Mouse (Mus musculus): ENCODE results near the gene Colq. TPM values are rescaled to one million over a fixed set of nuclear protein-coding genes. Genes with fewer than 3 reads are reported as not detected.

Colq gene
- polyA plus RNA-seq, 2 experiments = 4.3 to 4.9 TPM

- no peak overlapping the region for H3K27ac ChIP-seq (replicated peaks; ENCODE audit: low read depth, low read length)
- H3K27me3 ChIP-seq (ENCODE audit: control insufficient read depth, insufficient read depth, low read length) = no peaks in the 10 kb centered on the region
- no peak for DNase-seq (ENCODE audit: low spot score)
- H3K4me2 ChIP-seq (replicated peaks; ENCODE audit: low read depth, low read length, severe bottlenecking) = no peak overlapping the region
- no peak overlapping the region for H3K4me3 ChIP-seq (replicated peaks; ENCODE audit: low read length)
- no peaks in the 10 kb centered on the region for H3K4me1 ChIP-seq (ENCODE audit: control insufficient read depth, insufficient read depth, low read length)
- H3K36me3 ChIP-seq (ENCODE audit: control insufficient read depth, insufficient read depth, low read length) = 0 out of 2 replicates have a peak, but pooled peaks cover 4% of the 10 kb centered on the region
- no peak for ATAC-seq (ENCODE audit: low FRiP score, low read depth)
- H3K9ac ChIP-seq (ENCODE audit: low read depth, low read length, severe bottlenecking) = no peak overlapping the region
- TF ChIP-seq POLR2A (IDR thresholded peaks at IDR 0.05; ENCODE audit: borderline replicate concordance, extremely low read depth, insufficient read depth, insufficient read length) = no peak
- 82% methylated on average over 2 of the region's 2 CpGs for WGBS
- no peaks in the 10 kb centered on the region for H3K9me3 ChIP-seq (ENCODE audit: control insufficient read depth, low read length)
Measured at GRCm38 (mm10) chr14:31473297-31473696, 117.8 kb downstream of the Colq start.

Other genes starting within 250 kb of the Colq start
- gene Sh3bp5, start 155.3 kb downstream of the Colq start, polyA plus RNA-seq (2012; rRNA removed) = 37.4 and 49.1 TPM in 2 replicates
- gene Sh3bp5, start 155.3 kb downstream of the Colq start, polyA plus RNA-seq (2014; fragmentation: Nextera tagmentation; extraction: Ambion mirVana) = 22.2 and 28.4 TPM in 2 replicates
- gene Eaf1, start 96.9 kb downstream of the Colq start, polyA plus RNA-seq (2012; rRNA removed) = 37.4 and 41.3 TPM in 2 replicates
- gene Eaf1, start 96.9 kb downstream of the Colq start, polyA plus RNA-seq (2014; fragmentation: Nextera tagmentation; extraction: Ambion mirVana) = 22.6 and 23.3 TPM in 2 replicates
- gene Mettl6, start 96.3 kb downstream of the Colq start, polyA plus RNA-seq (2012; rRNA removed) = 26.8 and 31.3 TPM in 2 replicates
- 59.8 and 67.6 TPM in 2 replicates for gene Mettl6, start 96.3 kb downstream of the Colq start, polyA plus RNA-seq (2014; fragmentation: Nextera tagmentation; extraction: Ambion mirVana)
- gene Gm49387, start 49.5 kb upstream of the Colq start, polyA plus RNA-seq (2012; rRNA removed) = not detected in 2 replicates
- 3.0 TPM in 1 of 2 replicates, not detected in the other for gene Gm49387, start 49.5 kb upstream of the Colq start, polyA plus RNA-seq (2014; fragmentation: Nextera tagmentation; extraction: Ambion mirVana)
- 52.0 and 70.2 TPM in 2 replicates for gene Btd, start 49.7 kb upstream of the Colq start, polyA plus RNA-seq (2012; rRNA removed)
- gene Btd, start 49.7 kb upstream of the Colq start, polyA plus RNA-seq (2014; fragmentation: Nextera tagmentation; extraction: Ambion mirVana) = 34.7 and 35.8 TPM in 2 replicates
- 14.7 and 18.2 TPM in 2 replicates for gene Hacl1, start 49.9 kb upstream of the Colq start, polyA plus RNA-seq (2012; rRNA removed)
- 16.5 and 16.6 TPM in 2 replicates for gene Hacl1, start 49.9 kb upstream of the Colq start, polyA plus RNA-seq (2014; fragmentation: Nextera tagmentation; extraction: Ambion mirVana)
- gene Ankrd28, start 239.3 kb upstream of the Colq start, polyA plus RNA-seq (2012; rRNA removed) = 16.6 and 17.2 TPM in 2 replicates
- gene Ankrd28, start 239.3 kb upstream of the Colq start, polyA plus RNA-seq (2014; fragmentation: Nextera tagmentation; extraction: Ambion mirVana) = 11.7 and 12.7 TPM in 2 replicates